Mouse (Mus musculus): ENCODE measurements at regions not wholly inside any gene's neighbourhood (a gene's known extent, or its start where the extent isn't known, plus 50 kb on each side); places are given as distances from the start of the nearest gene placed in this dataset.

GRCm38 (mm10) chr10:111693762-111694161 lies 187.7 kb downstream of the Phlda1 start:
- Histone ChIP-seq H3K9ac (replicated peaks; ENCODE audit: low read length, poor library complexity, severe bottlenecking) (no peak overlapping the region), H3K4me2 (ENCODE audit: low read depth, low read length, poor library complexity, severe bottlenecking) (no peak overlapping the region), H3K4me1 (ENCODE audit: insufficient read depth, low read length) (peaks cover 11% of the 10 kb centered on the region; the same call in 1 of the 2 replicates), H3K9me3 (ENCODE audit: low read length) (no peaks in the 10 kb centered on the region), H3K27me3 (ENCODE audit: insufficient read depth, low read length) (no peaks in the 10 kb centered on the region), H3K4me3 (ENCODE audit: low read depth, low read length) (no peak overlapping the region), H3K36me3 (ENCODE audit: insufficient read depth, low read length) (no peaks in the 10 kb centered on the region), H3K27ac (ENCODE audit: low read depth, low read length) (peak overlapping the region; percentile 67)
- DNase-seq (ENCODE audit: low spot score) = no peak
- no peak for ATAC-seq (ENCODE audit: low FRiP score)
- no peak for TF ChIP-seq CTCF (IDR thresholded peaks at IDR 0.05)

GRCm38 (mm10) chr10:111694227-111695200 lies 188.4 kb downstream of the Phlda1 start:
- Histone ChIP-seq H3K4me1 (ENCODE audit: insufficient read depth, low read length) (peaks cover 11% of the 10 kb centered on the region; the same call in 1 of the 2 replicates), H3K4me2 (ENCODE audit: low read depth, low read length, poor library complexity, severe bottlenecking) (no peak overlapping the region), H3K27me3 (ENCODE audit: insufficient read depth, low read length) (no peaks in the 10 kb centered on the region), H3K27ac (ENCODE audit: low read depth, low read length) (peak overlapping the region; percentile 72), H3K36me3 (ENCODE audit: insufficient read depth, low read length) (no peaks in the 10 kb centered on the region), H3K9ac (replicated peaks; ENCODE audit: low read length, poor library complexity, severe bottlenecking) (no peak overlapping the region), H3K4me3 (ENCODE audit: low read depth, low read length) (no peak overlapping the region), H3K9me3 (ENCODE audit: low read length) (no peaks in the 10 kb centered on the region)
- ATAC-seq (ENCODE audit: low FRiP score) (peak; percentile 90), DNase-seq (ENCODE audit: low spot score) (peak; percentile 79)
- 45% methylated on average over 6 of the region's 6 CpGs for WGBS
- TF ChIP-seq CTCF (IDR thresholded peaks at IDR 0.05) = no peak

- no peaks in the 10 kb centered on the region for H3K9me3 ChIP-seq (ENCODE audit: low read length)
- DNase-seq (ENCODE audit: low spot score) = no peak
- H3K36me3 ChIP-seq (ENCODE audit: insufficient read depth, low read length) = no peaks in the 10 kb centered on the region
- no peak for TF ChIP-seq CTCF (IDR thresholded peaks at IDR 0.05)
- no peak overlapping the region for H3K27ac ChIP-seq (ENCODE audit: low read depth, low read length)
- no peak overlapping the region for H3K9ac ChIP-seq (replicated peaks; ENCODE audit: low read length, poor library complexity, severe bottlenecking)
- H3K4me2 ChIP-seq (ENCODE audit: low read depth, low read length, poor library complexity, severe bottlenecking) = no peak overlapping the region
- WGBS = 79% methylated on average over 4 of the region's 4 CpGs
- H3K27me3 ChIP-seq (ENCODE audit: insufficient read depth, low read length) = no peaks in the 10 kb centered on the region
- ATAC-seq (ENCODE audit: low FRiP score) = no peak
- H3K4me3 ChIP-seq (ENCODE audit: low read depth, low read length) = no peak overlapping the region
- peaks cover 14% of the 10 kb centered on the region; the same call in 1 of the 2 replicates for H3K4me1 ChIP-seq (ENCODE audit: insufficient read depth, low read length)
Measured at GRCm38 (mm10) chr10:111695918-111696760, 190.1 kb downstream of the Phlda1 start.

- TF ChIP-seq CTCF (IDR thresholded peaks at IDR 0.05) = no peak
- no peaks in the 10 kb centered on the region for H3K9me3 ChIP-seq (ENCODE audit: low read length)
- H3K4me3 ChIP-seq (ENCODE audit: low read depth, low read length) = no peak overlapping the region
- peaks cover 14% of the 10 kb centered on the region; the same call in 1 of the 2 replicates for H3K4me1 ChIP-seq (ENCODE audit: insufficient read depth, low read length)
- no peak for DNase-seq (ENCODE audit: low spot score)
- no peak overlapping the region for H3K9ac ChIP-seq (replicated peaks; ENCODE audit: low read length, poor library complexity, severe bottlenecking)
- no peaks in the 10 kb centered on the region for H3K36me3 ChIP-seq (ENCODE audit: insufficient read depth, low read length)
- no peak overlapping the region for H3K4me2 ChIP-seq (ENCODE audit: low read depth, low read length, poor library complexity, severe bottlenecking)
- H3K27ac ChIP-seq (ENCODE audit: low read depth, low read length) = no peak overlapping the region
- WGBS = 98% methylated on average over 2 of the region's 2 CpGs
- no peaks in the 10 kb centered on the region for H3K27me3 ChIP-seq (ENCODE audit: insufficient read depth, low read length)
- ATAC-seq (ENCODE audit: low FRiP score) = no peak
Measured at GRCm38 (mm10) chr10:111696987-111697386, 190.9 kb downstream of the Phlda1 start.

GRCm38 (mm10) chr10:111699557-111700508 lies 193.7 kb downstream of the Phlda1 start:
- Histone ChIP-seq H3K27me3 (ENCODE audit: insufficient read depth, low read length) (no peaks in the 10 kb centered on the region), H3K36me3 (ENCODE audit: insufficient read depth, low read length) (no peaks in the 10 kb centered on the region), H3K4me1 (ENCODE audit: insufficient read depth, low read length) (peaks cover 6% of the 10 kb centered on the region; the same call in 1 of the 2 replicates), H3K9ac (replicated peaks; ENCODE audit: low read length, poor library complexity, severe bottlenecking) (no peak overlapping the region), H3K4me2 (ENCODE audit: low read depth, low read length, poor library complexity, severe bottlenecking) (no peak overlapping the region), H3K4me3 (ENCODE audit: low read depth, low read length) (no peak overlapping the region), H3K9me3 (ENCODE audit: low read length) (no peaks in the 10 kb centered on the region), H3K27ac (ENCODE audit: low read depth, low read length) (no peak overlapping the region)
- DNase-seq (ENCODE audit: low spot score) = no peak
- TF ChIP-seq CTCF (IDR thresholded peaks at IDR 0.05) = no peak
- ATAC-seq (ENCODE audit: low FRiP score) = peak; percentile 34; the same call in 1 of the 2 replicates
- WGBS = 60% methylated on average over 16 of the region's 16 CpGs
